Mouse (Mus musculus): Measurements from ENCODE around the gene Camk2g.

DNA sequence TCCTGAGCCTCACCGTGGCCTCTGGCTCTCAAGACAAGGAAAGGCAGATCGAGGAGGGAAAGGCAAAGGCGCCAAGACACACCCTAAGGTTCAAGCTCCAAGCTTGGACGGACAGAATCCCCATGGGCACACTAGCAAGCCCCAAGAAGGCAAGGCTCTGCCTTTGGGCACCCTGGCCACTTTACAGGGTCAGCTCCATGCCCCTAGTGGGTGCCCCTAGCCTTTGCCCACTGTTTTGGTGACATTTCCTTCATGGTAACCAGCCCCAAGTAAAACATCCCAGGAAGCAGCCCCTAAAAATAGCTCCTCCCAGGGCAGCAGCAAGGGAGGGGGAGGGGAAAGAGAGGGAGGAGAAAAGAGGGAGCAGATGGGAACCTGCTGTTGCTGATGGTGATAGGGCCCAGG lies 7.3 kb downstream of the Camk2g start:
- TF ChIP-seq CTCF (IDR thresholded peaks at IDR 0.05; ENCODE audit: low read depth, low read length) (no peak), POLR2A (IDR thresholded peaks at IDR 0.05; ENCODE audit: insufficient read depth, low read length) (no peak)
